Mouse (Mus musculus): ENCODE data around the gene Cdkal1.

DNA sequence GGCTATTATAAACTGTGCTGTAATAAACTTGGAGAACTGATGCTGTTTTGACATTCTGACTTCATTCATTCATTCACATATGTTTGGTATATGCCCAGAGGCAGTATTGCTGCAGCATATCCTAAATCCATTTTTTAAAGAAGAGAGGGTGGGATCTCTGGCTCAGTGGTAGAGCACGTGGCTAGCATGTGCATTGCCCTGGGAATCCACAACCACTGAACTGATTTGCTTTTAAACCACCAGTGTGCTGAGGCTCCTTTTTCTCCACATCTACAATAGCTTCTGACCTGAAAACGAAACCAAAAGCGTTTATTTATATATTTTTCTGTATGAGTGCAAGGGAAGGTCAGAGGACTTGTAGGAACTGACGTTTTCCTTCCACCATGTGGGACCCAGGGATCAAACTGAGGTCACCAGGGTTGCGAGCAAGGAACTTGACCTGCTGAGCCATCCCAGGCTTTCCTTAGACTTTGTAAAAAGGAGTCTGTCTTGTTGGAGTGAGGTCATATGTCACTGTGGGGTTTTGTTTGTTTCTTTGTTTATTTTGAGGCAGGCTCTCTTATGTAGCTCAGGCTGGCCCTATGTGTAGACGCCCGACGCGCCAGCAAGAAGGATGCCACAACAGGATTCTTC is 562.8 kb downstream of the Cdkal1 start:
- TF ChIP-seq CTCF (IDR thresholded peaks at IDR 0.05; ENCODE audit: borderline replicate concordance, control insufficient read depth, extremely low read depth, insufficient read depth, low read length, poor library complexity), result no peak
- no peak for TF ChIP-seq POLR2A (IDR thresholded peaks at IDR 0.05; ENCODE audit: control insufficient read depth, extremely low read depth, insufficient read depth, low read length, poor library complexity)

Measured in thymus, adult 2 months (tissue).